Mouse (Mus musculus) E14TG2a.4 (cell line): Measurements from ENCODE around the gene Prelid1.

Experiments
- CTCF ChIP-seq: conservative IDR thresholded peaks from 2 replicates; pipeline ENCODE4 v1.5.1; 2014; ENCODE audit warnings: low read length
- NANOG ChIP-seq: IDR thresholded peaks from 2 replicates; pipeline ENCODE4 v1.6.1; 2014; ENCODE audit warnings: borderline replicate concordance, low read length, mixed read lengths
- POU5F1 ChIP-seq: IDR thresholded peaks from 2 replicates; pipeline ENCODE4 v1.6.1; 2014; ENCODE audit warnings: low read length, borderline replicate concordance

- TF ChIP-seq CTCF (no peak), NANOG (no peak), POU5F1 (no peak)
Measured at GRCm38 (mm10) chr13:55361974-55362452, 41.7 kb downstream of the Prelid1 start.
